Mouse (Mus musculus): ENCODE measurements around the gene Sucla2. TPM values are rescaled to one million over a fixed set of nuclear protein-coding genes. Genes with fewer than 3 reads are reported as not detected.

The Sucla2 gene
- polyA plus RNA-seq, 1 experiment: 83.1 TPM

DNA sequence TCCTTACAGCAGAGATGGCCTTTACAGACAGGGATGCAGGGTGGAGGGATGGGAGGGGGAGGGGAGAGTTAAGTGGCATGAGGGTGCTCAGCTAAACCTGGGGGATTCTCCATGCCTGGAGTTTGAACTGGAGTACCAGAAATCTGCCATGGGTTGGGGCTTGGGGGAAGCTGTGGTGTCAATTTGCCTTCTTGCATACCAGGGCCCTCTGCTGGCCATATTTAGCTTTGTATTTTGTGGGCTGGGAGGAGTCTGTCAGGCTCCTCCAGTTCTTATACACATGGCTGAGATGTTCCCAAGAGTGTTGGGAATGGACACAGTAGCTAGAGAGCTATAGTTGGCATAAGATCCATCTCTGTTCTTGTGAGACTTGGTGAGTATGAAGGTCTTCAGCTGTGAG is 112.3 kb downstream of the Sucla2 start:
- TF ChIP-seq CTCF (IDR thresholded peaks at IDR 0.05; ENCODE audit: borderline replicate concordance, insufficient read depth, low read length): no peak
- no peak for TF ChIP-seq POLR2A (IDR thresholded peaks at IDR 0.05; ENCODE audit: low read depth, low read length)
- H3K27ac ChIP-seq (ENCODE audit: insufficient read depth, low read length): no peak overlapping the region
- no peak overlapping the region for H3K4me3 ChIP-seq (ENCODE audit: insufficient read depth, low read length)
- no peaks in the 10 kb centered on the region for H3K4me1 ChIP-seq (ENCODE audit: control insufficient read depth, insufficient read depth, low read length)

Other genes starting within 250 kb of the Sucla2 start
- 16.0 and 21.0 TPM in 2 replicates for gene Rb1, start 199.5 kb upstream of the Sucla2 start, polyA plus RNA-seq (2011; ENCODE audit: insufficient read length, low read depth, missing spikeins)
- 570 and 658 TPM in 2 replicates for gene Itm2b, start 140.0 kb upstream of the Sucla2 start, polyA plus RNA-seq (2011; ENCODE audit: insufficient read length, low read depth, missing spikeins)
- gene Med4, start 15.3 kb upstream of the Sucla2 start, polyA plus RNA-seq (2011; ENCODE audit: insufficient read length, low read depth, missing spikeins): 26.5 and 28.2 TPM in 2 replicates
- gene Nudt15, start 22.9 kb downstream of the Sucla2 start, polyA plus RNA-seq (2011; ENCODE audit: insufficient read length, low read depth, missing spikeins): 1.4 TPM in 2 replicates
- gene Gm21750, start 135.9 kb downstream of the Sucla2 start, polyA plus RNA-seq (2011; ENCODE audit: insufficient read length, low read depth, missing spikeins): not detected in 2 replicates